Comparison of ENCODE assay signal across 8 mouse cellular contexts in the genomic region with DNA sequence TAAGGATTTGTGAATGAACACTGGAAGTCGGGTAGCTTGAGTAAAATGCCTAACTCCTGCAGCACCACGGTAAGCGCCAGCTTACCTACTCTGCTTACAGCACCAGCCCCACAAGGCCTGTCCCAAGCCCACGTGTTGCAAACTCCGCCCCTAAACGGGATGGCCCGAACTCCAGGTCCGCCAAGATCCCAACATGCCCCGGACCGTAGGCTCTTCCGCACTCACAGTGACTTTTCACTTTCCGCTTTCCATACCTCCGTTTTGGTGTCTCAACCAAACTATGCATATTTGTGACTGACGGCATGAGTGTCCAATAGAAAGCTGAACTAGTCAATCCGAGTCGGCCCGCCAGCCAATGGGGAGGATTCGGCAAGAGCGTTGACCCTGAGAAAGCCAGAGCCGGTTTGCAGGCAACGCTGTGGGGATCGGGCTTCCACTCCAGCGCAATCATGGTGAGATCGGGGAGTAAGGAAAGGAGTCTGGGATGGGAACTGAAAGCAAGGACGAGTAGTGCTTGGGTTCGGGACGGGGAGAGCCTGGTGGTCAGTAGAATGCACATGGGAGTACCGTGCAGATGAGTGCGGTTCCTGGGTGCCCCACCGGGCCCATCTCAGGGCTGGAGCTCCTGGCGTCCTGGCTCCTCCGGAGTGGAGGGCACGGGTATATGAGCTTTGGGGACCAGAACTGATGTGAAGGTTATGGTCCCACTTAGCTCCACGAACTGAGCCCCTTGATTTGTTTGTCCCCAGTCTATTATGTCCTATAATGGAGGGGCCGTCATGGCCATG. TPM values are rescaled to one million over a fixed set of nuclear protein-coding genes. Genes with fewer than 3 reads are reported as not detected.
DNase-seq lines count a peak whose midpoint lies in the region; ATAC-seq lines count a peak whose summit lies in the region.

Psmb3 (plus strand) TSS at position 361 of the 788 bp plus-strand sequence.

- peaks cover 33% of the 10 kb centered on the region for H3K79me2 ChIP-seq in macrophage (ENCODE audit: inconsistent target)

- WGBS in hindbrain, embryonic 16.5 days, result under 1% methylated on average over 35 of the region's 35 CpGs
- WGBS in macrophage (ENCODE audit: missing documents), result under 1% methylated on average over 32 of the region's 35 CpGs

- H3K9me3 ChIP-seq in hindbrain, embryonic 16.5 days (ENCODE audit: control insufficient read depth, low read length), result no peaks in the 10 kb centered on the region

- DNase-seq in WW6 (ENCODE audit: low read depth, low spot score), result peak; percentile 100
- DNase-seq in cerebellum, postnatal 4 days (ENCODE audit: low spot score in 2 of 2), result peak; percentile 95 to 98
- peak; percentile 100 for DNase-seq in gastrocnemius, adult 18-20 months (ENCODE audit: low spot score)
- peak; percentile 99 to 100 for DNase-seq in left cerebral cortex, adult 18-20 months (ENCODE audit: low spot score in 2 of 2)
- peak; percentile 100 for DNase-seq in right cerebral cortex, adult 18-20 months
- DNase-seq in urinary bladder, postnatal 10 days (ENCODE audit: low spot score), result peak; percentile 97

- peak within 1 kb of the TSS; percentile 85 for H3K9ac ChIP-seq in hindbrain, embryonic 16.5 days (ENCODE audit: low read depth, low read length)

- peak within 1 kb of the TSS; percentile 70 for H3K4me2 ChIP-seq in hindbrain, embryonic 16.5 days (ENCODE audit: low read length)

- H3K27me3 ChIP-seq in hindbrain, embryonic 16.5 days (replicated peaks; ENCODE audit: control insufficient read depth, insufficient read depth, low read length), result no peaks in the 10 kb centered on the region

- H3K27ac ChIP-seq in hindbrain, embryonic 16.5 days (ENCODE audit: low read depth, low read length), result peak within 1 kb of the TSS; percentile 83
- H3K27ac ChIP-seq in macrophage, result peak within 1 kb of the TSS; percentile 67

- peaks cover 14% of the 10 kb centered on the region for H3K36me3 ChIP-seq in hindbrain, embryonic 16.5 days (ENCODE audit: control insufficient read depth, insufficient read depth, low read length)
- peaks cover 25% of the 10 kb centered on the region; the same call in 1 of the 2 replicates for H3K36me3 ChIP-seq in macrophage (ENCODE audit: inconsistent target)

- ATAC-seq in hindbrain, embryonic 16.5 days, result peak; percentile 93

- H3K4me3 ChIP-seq in hindbrain, embryonic 16.5 days (ENCODE audit: low read length), result peak within 1 kb of the TSS; percentile 89
- H3K4me3 ChIP-seq in macrophage (ENCODE audit: inconsistent target), result peak within 1 kb of the TSS; percentile 98

- H3K4me1 ChIP-seq in hindbrain, embryonic 16.5 days (ENCODE audit: control insufficient read depth, insufficient read depth, low read depth, low read length), result peaks cover 24% of the 10 kb centered on the region

RNA-seq across cellular contexts. Expression of gene Psmb3, which starts in this region (rescaled TPM):
- 100 to 1,000 TPM; 150 to 167 TPM for total RNA-seq in gastrocnemius, adult 18-20 months (2021)
- polyA plus RNA-seq in hindbrain, embryonic 16.5 days (2015; fragmentation: Nextera tagmentation; extraction: Ambion mirVana), result 422 and 438 TPM in 2 replicates
- total RNA-seq in left cerebral cortex, adult 18-20 months (2021), result 100 to 1,000 TPM; 122 to 128 TPM
- total RNA-seq in macrophage (2018; cell fraction: chromatin; rRNA removed), result 10 to 100 TPM; 10.0 to 72.1 (median 43.9) TPM
- total RNA-seq in macrophage (2018; cell fraction: cytosol; rRNA removed), result 100 to 1,000 TPM in 17 of 26 experiments, 10 to 100 TPM in 9; 79.3 to 179 (median 122) TPM
- total RNA-seq in macrophage (2018; cell fraction: nucleus; rRNA removed), result 10 to 100 TPM; 15.5 to 75.8 (median 38.9) TPM
- 79.7 to 207 TPM (median 133 TPM) in 3 replicates for polyA plus RNA-seq in macrophage (2018)

Comparison
In these comparisons a context has a peak if more than half of its experiments do, and no peak if none do; other contexts are left out.
1. Peak in every context shown above with its lines: DNase-seq, ATAC-seq, H3K4me3 ChIP-seq and H3K27ac ChIP-seq.